Mouse (Mus musculus) midbrain, embryonic 11.5 days (tissue): Measurements from ENCODE around the gene St6galnac3. TPM values are rescaled to one million over a fixed set of nuclear protein-coding genes. Genes with fewer than 3 reads are reported as not detected.
A peak's percentile ranks its signal among the peaks of the same experiment; 100 is the strongest.

Experiments
- ATAC-seq: fragments of 200-750 bp; cut with Nextera tagmentation; 2 replicates; pipeline ENCODE4 v1.8.0; 2017; ENCODE audit warnings: moderate TSS enrichment, moderate library complexity; ENCODE audit not compliant: low FRiP score
- DNase-seq: peaks from one replicate; pipeline ENCODE4 v3.0.0; 2015; ENCODE audit warnings: low spot score; ENCODE audit errors: missing footprints
- H3K27ac ChIP-seq: fragments of 300-500 bp; sonication (generic); 2 replicates; pipeline ENCODE4 v1.5.1; 2014; ENCODE audit warnings: low read depth, low read length
- H3K27me3 ChIP-seq: fragments of 300-500 bp; sonication (generic); 2 replicates; pipeline ENCODE4 v1.6.1; 2014; ENCODE audit warnings: mild to moderate bottlenecking, low read length, moderate library complexity, mixed read lengths; ENCODE audit not compliant: control insufficient read depth, insufficient read depth
- H3K36me3 ChIP-seq: fragments of 300-500 bp; sonication (generic); 2 replicates; pipeline ENCODE4 v1.6.1; 2014; ENCODE audit warnings: mild to moderate bottlenecking, low read length, moderate library complexity, mixed read lengths; ENCODE audit not compliant: control insufficient read depth, insufficient read depth
- H3K4me1 ChIP-seq: fragments of 300-500 bp; sonication (generic); 2 replicates; pipeline ENCODE4 v1.6.1; 2014; ENCODE audit warnings: low read length; ENCODE audit not compliant: control insufficient read depth, insufficient read depth
- H3K4me2 ChIP-seq: fragments of 300-500 bp; sonication (generic); 2 replicates; pipeline ENCODE4 v1.6.1; 2014; ENCODE audit warnings: mild to moderate bottlenecking, moderate library complexity
- H3K4me3 ChIP-seq: fragments of 300-500 bp; sonication (generic); 2 replicates; pipeline ENCODE4 v1.5.1; 2014; ENCODE audit warnings: low read depth, low read length
- H3K9ac ChIP-seq: fragments of 300-500 bp; sonication (generic); 2 replicates; pipeline ENCODE4 v1.6.1; 2014; ENCODE audit warnings: low read length
- H3K9me3 ChIP-seq: fragments of 300-500 bp; sonication (generic); 2 replicates; pipeline ENCODE4 v1.6.1; 2016; ENCODE audit warnings: low read length; ENCODE audit not compliant: control insufficient read depth
- WGBS: fragments of 180-500 bp; shearing (Covaris S2); extraction: QIAGEN DNeasy Blood & Tissue Kit; methylation state at CpG from one replicate; pipeline ENCODE4 v1.1.7; 2014; 5-methylcytosine and 5-hydroxymethylcytosine counted together
- polyA plus RNA-seq: library from polyadenylated mRNA; unstranded; fragments of >200 nt; fragmentation: Nextera tagmentation; extraction: Ambion mirVana; gene quantifications from 2 replicates; pipeline ENCODE4 v1.2.1, GENCODE M21; 2014

St6galnac3 gene
- polyA plus RNA-seq, 1 experiment from 2014 or later: 35.7 TPM

DNA sequence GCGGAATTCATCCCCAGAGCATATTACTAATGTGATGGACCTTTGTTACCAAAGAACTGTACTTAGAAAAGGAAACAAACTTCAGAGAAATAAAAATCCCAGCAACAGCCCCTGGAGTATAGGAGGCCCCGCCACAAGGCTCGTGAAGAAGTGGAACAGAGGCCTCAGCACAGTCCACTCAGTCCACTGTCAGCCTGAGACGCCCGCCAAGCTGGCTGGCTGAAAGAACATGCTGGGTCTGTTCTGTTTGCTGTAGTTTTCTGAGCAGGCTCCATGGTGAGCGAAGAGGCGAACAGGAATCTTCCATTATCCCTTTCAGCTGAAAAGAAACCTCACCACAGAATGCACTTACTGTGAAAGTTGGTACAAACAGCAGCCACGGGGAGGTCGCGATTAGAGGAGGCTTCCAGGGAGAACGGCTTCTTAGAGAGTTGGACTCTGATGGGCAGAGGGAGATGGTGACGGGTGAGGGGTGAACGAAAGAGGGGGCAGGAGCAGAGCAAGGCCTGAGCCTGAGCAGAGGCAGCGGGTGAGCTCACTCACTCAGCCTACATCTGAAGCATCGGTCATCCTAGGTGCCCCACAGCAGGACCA, 65.3 kb downstream of the St6galnac3 start:
- Histone ChIP-seq H3K9me3 (no peaks in the 10 kb centered on the region), H3K36me3 (no peaks in the 10 kb centered on the region), H3K9ac (peak overlapping the region; percentile 22; the same call in 1 of the 2 replicates), H3K4me1 (peaks cover 7% of the 10 kb centered on the region), H3K27ac (peak overlapping the region; percentile 40), H3K27me3 (no peaks in the 10 kb centered on the region), H3K4me3 (no peak overlapping the region), H3K4me2 (no peak overlapping the region)
- ATAC-seq (peak; percentile 42; the same call in 1 of the 2 replicates), DNase-seq (no peak)
- 57% methylated on average over 15 of the region's 15 CpGs for WGBS

DNA sequence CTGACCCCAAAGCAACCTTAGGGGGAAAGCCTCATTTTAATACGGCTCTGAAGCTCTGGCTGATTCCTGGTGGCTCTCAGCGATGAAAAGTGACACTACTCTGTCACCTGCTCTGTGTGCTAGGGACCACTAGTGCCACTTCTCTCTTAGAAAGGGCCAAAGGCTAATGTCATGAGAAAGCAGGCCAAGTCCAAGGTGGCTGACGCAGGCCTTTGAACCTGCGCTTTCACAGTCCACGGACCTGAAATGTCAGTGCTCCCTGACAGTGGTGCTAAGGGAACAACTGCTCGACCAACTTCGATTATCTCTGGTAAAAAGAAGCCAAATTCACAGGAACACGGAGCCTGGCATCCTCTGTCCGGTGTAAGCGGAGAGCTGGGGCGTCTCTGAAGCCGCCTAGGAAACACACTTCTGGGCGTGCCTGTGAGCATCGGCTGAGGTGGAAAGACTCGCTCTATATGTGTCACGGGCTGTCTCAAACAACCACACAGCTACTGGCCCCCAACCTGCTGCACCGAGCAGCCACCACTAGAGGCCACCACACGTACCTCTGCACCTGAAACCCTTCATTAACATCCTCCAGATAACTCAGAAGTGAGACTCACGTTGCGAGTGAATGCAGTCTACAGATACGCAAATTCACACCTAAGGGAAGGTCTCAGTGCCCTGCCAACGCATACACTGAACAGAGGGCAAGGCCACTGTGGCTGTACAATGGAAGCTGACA, 66.8 kb downstream of the St6galnac3 start:
- WGBS: 79% methylated on average over 22 of the region's 22 CpGs
- ATAC-seq: peak; percentile 54; the same call in 1 of the 2 replicates

DNA sequence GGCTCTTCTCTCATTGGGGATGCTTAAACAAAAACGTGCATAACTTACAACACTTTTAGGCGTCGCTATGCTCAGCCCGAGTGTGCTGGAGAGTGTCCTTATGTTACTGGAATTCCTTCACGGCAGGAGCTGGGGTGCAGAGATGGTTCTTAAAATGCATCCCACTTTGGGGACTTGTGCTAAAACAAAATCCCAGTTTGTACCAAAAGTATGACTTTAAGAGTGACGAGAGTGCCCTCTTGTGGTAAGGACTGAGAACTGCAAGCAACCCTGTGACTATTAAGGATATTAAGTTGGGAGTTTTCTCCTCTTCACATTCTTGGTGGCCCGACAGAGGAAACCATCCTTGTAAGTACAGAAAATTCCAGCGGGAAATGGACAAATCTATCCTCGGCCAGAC, 69.9 kb downstream of the St6galnac3 start:
- H3K4me2 ChIP-seq: no peak overlapping the region
- 32% methylated on average over 9 of the region's 9 CpGs for WGBS
- DNase-seq (peak; percentile 98), ATAC-seq (no peak)
- no peaks in the 10 kb centered on the region for H3K36me3 ChIP-seq
- H3K27ac ChIP-seq: no peak overlapping the region
- H3K4me3 ChIP-seq: no peak overlapping the region
- H3K9me3 ChIP-seq: no peaks in the 10 kb centered on the region
- peaks cover 6% of the 10 kb centered on the region for H3K4me1 ChIP-seq
- H3K9ac ChIP-seq: no peak overlapping the region
- no peaks in the 10 kb centered on the region for H3K27me3 ChIP-seq

More for the DNA sequence above, 66.8 kb downstream of the St6galnac3 start:
- Histone ChIP-seq H3K27ac (no peak overlapping the region), H3K27me3 (no peaks in the 10 kb centered on the region), H3K36me3 (no peaks in the 10 kb centered on the region), H3K4me3 (no peak overlapping the region), H3K9me3 (no peaks in the 10 kb centered on the region), H3K4me2 (no peak overlapping the region), H3K9ac (no peak overlapping the region), H3K4me1 (peaks cover 7% of the 10 kb centered on the region)
- DNase-seq: no peak

DNA sequence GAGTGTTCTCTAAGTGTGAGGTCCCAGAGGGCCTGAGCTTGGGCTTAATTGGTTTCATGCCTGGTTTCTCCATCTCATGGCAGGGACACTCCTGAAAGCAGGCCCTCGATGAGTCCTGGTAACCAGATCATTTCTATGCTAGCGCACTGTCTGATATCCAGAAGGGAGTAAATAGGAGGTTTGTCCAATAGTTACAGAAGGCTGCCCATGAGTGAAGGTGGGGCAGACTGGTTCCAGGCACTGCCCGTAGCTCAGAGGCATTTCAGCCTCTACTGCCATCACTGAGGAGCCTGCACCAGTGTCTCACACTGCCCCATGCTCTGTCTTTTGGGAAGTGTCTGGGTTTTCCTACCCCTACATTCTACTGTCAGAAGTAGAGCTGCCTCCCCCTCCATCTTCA, 72.1 kb downstream of the St6galnac3 start:
- Histone ChIP-seq H3K9me3 (no peaks in the 10 kb centered on the region), H3K36me3 (no peaks in the 10 kb centered on the region), H3K27me3 (no peaks in the 10 kb centered on the region), H3K4me2 (no peak overlapping the region), H3K4me3 (no peak overlapping the region), H3K27ac (no peak overlapping the region), H3K9ac (no peak overlapping the region), H3K4me1 (no peaks in the 10 kb centered on the region; the same call in 1 of the 2 replicates)
- no peak for ATAC-seq
- 72% methylated on average over 3 of the region's 3 CpGs for WGBS
- no peak for DNase-seq

DNA sequence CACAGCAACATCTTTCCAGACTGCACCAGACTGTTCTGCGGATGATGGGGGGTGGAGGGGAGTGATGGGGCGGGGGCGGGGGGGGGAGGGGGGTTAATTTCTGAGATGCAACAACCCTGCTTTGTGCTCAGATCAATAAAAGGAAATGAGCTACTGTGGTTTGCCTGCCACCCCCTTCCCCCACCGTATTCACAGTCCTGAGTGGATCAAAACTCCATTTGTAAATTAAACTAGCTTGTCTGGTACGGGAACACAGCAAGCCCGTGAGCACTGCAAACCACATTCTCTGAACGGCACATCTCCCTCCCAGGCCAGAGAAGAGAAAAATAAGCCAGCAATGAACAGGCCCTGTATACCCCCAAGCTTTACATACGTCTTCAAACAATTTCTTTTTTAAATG, 76.3 kb downstream of the St6galnac3 start:
- ATAC-seq: no peak
- no peak overlapping the region for H3K4me3 ChIP-seq
- no peak overlapping the region for H3K27ac ChIP-seq
- no peaks in the 10 kb centered on the region; the same call in 1 of the 2 replicates for H3K4me1 ChIP-seq
- WGBS: 76% methylated on average over 8 of the region's 8 CpGs
- no peak for DNase-seq
- no peaks in the 10 kb centered on the region for H3K27me3 ChIP-seq
- H3K9me3 ChIP-seq: no peaks in the 10 kb centered on the region
- H3K9ac ChIP-seq: no peak overlapping the region
- no peaks in the 10 kb centered on the region for H3K36me3 ChIP-seq
- H3K4me2 ChIP-seq: no peak overlapping the region

DNA sequence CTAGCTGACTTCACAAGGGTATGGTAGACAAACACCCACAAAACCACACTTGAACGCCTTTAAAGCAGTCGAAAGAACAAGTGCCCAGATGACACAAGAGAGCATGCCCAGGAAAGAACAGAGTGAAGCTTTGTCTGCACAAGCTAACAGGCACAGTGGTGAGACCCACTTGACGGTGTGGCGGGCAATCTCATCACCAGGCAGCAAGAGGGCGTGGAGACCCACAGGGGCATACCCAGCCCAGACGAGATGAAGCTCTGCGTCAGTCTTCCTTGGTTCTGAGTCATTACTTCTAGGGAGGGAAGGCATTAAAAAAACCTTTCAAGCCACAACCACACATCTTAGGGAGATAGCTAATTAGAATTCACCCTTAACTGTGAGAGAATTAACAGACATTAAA, 79.2 kb downstream of the St6galnac3 start:
- no peak overlapping the region for H3K4me3 ChIP-seq
- peaks cover 5% of the 10 kb centered on the region for H3K4me1 ChIP-seq
- H3K9me3 ChIP-seq: no peaks in the 10 kb centered on the region
- DNase-seq (no peak), ATAC-seq (no peak)
- 91% methylated on average over 7 of the region's 7 CpGs for WGBS
- no peaks in the 10 kb centered on the region for H3K27me3 ChIP-seq
- no peak overlapping the region for H3K9ac ChIP-seq
- H3K36me3 ChIP-seq: no peaks in the 10 kb centered on the region
- no peak overlapping the region for H3K4me2 ChIP-seq
- H3K27ac ChIP-seq: no peak overlapping the region

DNA sequence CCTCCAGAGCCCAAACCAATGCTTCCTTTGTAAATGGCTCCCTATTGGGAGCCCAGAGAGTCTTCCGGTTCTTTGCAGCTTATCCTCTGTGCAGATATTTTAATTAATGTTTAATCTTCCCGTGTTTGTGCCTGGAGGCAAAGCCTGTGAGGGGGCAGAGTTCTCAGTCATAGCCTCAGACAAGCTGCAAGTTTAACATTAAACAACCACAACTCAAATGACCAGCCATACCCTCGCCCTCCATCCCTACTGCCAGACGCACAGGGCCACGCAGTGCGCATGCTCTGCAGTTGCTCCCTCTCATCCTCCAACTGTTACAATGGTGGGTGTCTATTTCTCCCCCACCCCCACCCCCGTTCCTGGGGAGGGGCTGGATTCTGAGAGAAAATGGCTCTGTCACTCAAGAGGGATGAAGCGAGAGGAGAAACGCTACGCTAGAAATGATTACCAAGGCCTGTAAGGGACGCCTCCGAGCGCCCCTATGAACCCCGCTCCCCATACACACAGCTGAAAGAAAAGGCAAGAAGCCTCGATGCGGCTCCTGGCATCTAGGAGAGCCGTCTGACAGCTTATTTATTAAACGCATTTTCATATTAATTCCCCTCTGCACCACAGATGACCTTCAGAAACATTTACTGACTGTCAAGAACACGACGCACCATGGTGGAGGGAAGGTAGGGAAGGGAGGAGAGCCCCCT, 81.0 kb downstream of the St6galnac3 start:
- ATAC-seq: peak; percentile 33; the same call in 1 of the 2 replicates
- Histone ChIP-seq H3K27me3 (no peaks in the 10 kb centered on the region), H3K9me3 (no peaks in the 10 kb centered on the region), H3K9ac (no peak overlapping the region; the same call in 1 of the 2 replicates), H3K4me1 (peaks cover 5% of the 10 kb centered on the region), H3K27ac (no peak overlapping the region), H3K4me2 (no peak overlapping the region), H3K4me3 (no peak overlapping the region), H3K36me3 (no peaks in the 10 kb centered on the region)
- 81% methylated on average over 20 of the region's 20 CpGs for WGBS
- DNase-seq: no peak

DNA sequence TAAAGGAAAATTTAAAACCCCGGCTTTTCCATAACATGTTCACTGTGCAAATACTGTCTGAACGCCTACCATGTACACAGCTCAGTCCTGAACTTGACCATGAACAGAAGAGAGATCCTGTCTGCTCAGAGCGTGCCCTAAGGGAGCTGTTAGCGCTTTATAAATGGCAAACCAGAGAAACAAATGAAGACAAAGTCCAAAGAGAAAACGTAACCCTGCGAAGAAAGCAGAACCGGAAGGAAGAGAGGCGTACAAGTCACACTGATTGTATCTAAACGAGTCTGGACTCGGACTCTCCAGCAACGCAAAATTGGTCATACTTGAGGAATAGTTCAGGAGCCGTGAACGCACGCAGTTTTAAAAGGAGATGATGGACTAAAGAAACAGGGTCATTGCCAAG, 82.1 kb downstream of the St6galnac3 start:
- Histone ChIP-seq H3K4me3 (no peak overlapping the region), H3K9ac (no peak overlapping the region), H3K4me1 (peaks cover 5% of the 10 kb centered on the region), H3K27me3 (no peaks in the 10 kb centered on the region), H3K36me3 (no peaks in the 10 kb centered on the region), H3K27ac (no peak overlapping the region), H3K4me2 (no peak overlapping the region), H3K9me3 (no peaks in the 10 kb centered on the region)
- ATAC-seq: no peak
- DNase-seq: no peak
- WGBS: 93% methylated on average over 14 of the region's 14 CpGs

DNA sequence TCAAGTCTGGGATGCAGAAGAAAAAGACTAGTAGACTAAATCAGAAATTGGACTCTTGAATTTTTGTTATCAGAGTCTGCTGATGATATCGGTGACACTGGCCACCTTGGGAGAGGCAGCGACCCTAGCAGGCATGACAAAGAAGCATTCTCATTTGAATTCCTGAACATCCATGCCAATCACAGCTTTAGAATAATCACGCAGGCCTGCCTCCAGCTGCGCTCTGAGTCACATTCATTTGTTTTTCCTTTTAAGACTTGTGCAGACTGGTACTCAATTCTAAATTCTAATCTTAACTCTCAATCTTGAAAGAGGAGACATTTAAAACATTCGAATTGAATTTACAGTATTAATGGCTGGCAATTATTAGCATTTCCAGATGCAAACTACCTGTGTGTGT, 83.2 kb downstream of the St6galnac3 start:
- Histone ChIP-seq H3K9ac (no peak overlapping the region), H3K4me3 (no peak overlapping the region), H3K27me3 (no peaks in the 10 kb centered on the region), H3K4me2 (no peak overlapping the region), H3K36me3 (no peaks in the 10 kb centered on the region), H3K4me1 (peaks cover 5% of the 10 kb centered on the region), H3K27ac (no peak overlapping the region), H3K9me3 (no peaks in the 10 kb centered on the region)
- WGBS: 57% methylated on average over 5 of the region's 5 CpGs
- no peak for DNase-seq
- no peak for ATAC-seq
